Mouse (Mus musculus): ENCODE measurements around the gene Bhlhb9.

GRCm38 (mm10) chrX:135837896-135838295 is 40.5 kb downstream of the Bhlhb9 start:
- TF ChIP-seq CTCF (conservative IDR thresholded peaks at IDR 0.05 in 1 of 2, IDR thresholded peaks at IDR 0.05 in 1 of 2; ENCODE audit: low read depth in 2 of 2, low read length in 2 of 2) (no peak), CHD1 (IDR thresholded peaks at IDR 0.05; ENCODE audit: low read depth, low read length) (no peak), CHD2 (IDR thresholded peaks at IDR 0.05; ENCODE audit: low read length) (no peak), SIN3A (IDR thresholded peaks at IDR 0.05; ENCODE audit: low read length) (no peak), E2F4 (IDR thresholded peaks at IDR 0.05; ENCODE audit: insufficient replicate concordance, low read depth, low read length) (no peak), JUN (IDR thresholded peaks at IDR 0.05; ENCODE audit: insufficient read depth, low read depth, low read length) (no peak), POLR2A (IDR thresholded peaks at IDR 0.05; ENCODE audit: low read depth, low read length) (no peak), NRF1 (IDR thresholded peaks at IDR 0.05; ENCODE audit: low read depth, low read length) (no peak), KAT2A (IDR thresholded peaks at IDR 0.05; ENCODE audit: insufficient replicate concordance, low read length) (no peak), BHLHE40 (IDR thresholded peaks at IDR 0.05; ENCODE audit: low read depth, low read length) (no peak), USF2 (conservative IDR thresholded peaks at IDR 0.05; ENCODE audit: low read depth, low read length) (no peak)

All from CH12.LX (cell line).